Mouse (Mus musculus) hindbrain, embryonic 16.5 days (tissue): ENCODE results near the gene Git1. TPM values are rescaled to one million over a fixed set of nuclear protein-coding genes. Genes with fewer than 3 reads are reported as not detected.
A peak's percentile ranks its signal among the peaks of the same experiment; 100 is the strongest.

ENCODE experiments used
- ATAC-seq: fragments of 200-750 bp; cut with Nextera tagmentation; 2 replicates; pipeline ENCODE4 v1.8.0; 2017; ENCODE audit warnings: moderate TSS enrichment, moderate library complexity
- H3K27ac ChIP-seq: fragments of 300-500 bp; sonication (generic); 2 replicates; pipeline ENCODE4 v1.5.1; 2014; ENCODE audit warnings: low read depth, mild to moderate bottlenecking, control low read depth, low read length, moderate library complexity
- H3K27me3 ChIP-seq: fragments of 300-500 bp; sonication (generic); replicated peaks from 2 replicates; pipeline ENCODE4 v1.6.1; 2014; ENCODE audit warnings: low read length; ENCODE audit not compliant: control insufficient read depth, insufficient read depth
- H3K36me3 ChIP-seq: fragments of 300-500 bp; sonication (generic); 2 replicates; pipeline ENCODE4 v1.6.1; 2014; ENCODE audit warnings: mild to moderate bottlenecking, low read length, moderate library complexity, mixed read lengths; ENCODE audit not compliant: control insufficient read depth, insufficient read depth
- H3K4me1 ChIP-seq: fragments of 300-500 bp; sonication (generic); 2 replicates; pipeline ENCODE4 v1.6.1; 2014; ENCODE audit warnings: low read depth, low read length; ENCODE audit not compliant: control insufficient read depth, insufficient read depth
- H3K4me2 ChIP-seq: fragments of 300-500 bp; sonication (generic); 2 replicates; pipeline ENCODE4 v1.6.1; 2014; ENCODE audit warnings: mild to moderate bottlenecking, low read length, control low read depth, moderate library complexity
- H3K4me3 ChIP-seq: fragments of 300-500 bp; sonication (generic); 2 replicates; pipeline ENCODE4 v1.5.1; 2014; ENCODE audit warnings: mild to moderate bottlenecking, low read length, control low read depth, moderate library complexity
- H3K9ac ChIP-seq: fragments of 300-500 bp; sonication (generic); 2 replicates; pipeline ENCODE4 v1.6.1; 2014; ENCODE audit warnings: low read depth, mild to moderate bottlenecking, control low read depth, low read length, moderate library complexity
- H3K9me3 ChIP-seq: fragments of 300-500 bp; sonication (generic); 2 replicates; pipeline ENCODE4 v1.6.1; 2014; ENCODE audit warnings: mild to moderate bottlenecking, low read length, moderate library complexity; ENCODE audit not compliant: control insufficient read depth
- WGBS: fragments of 180-500 bp; shearing (Covaris S2); extraction: QIAGEN DNeasy Blood & Tissue Kit; methylation state at CpG from one replicate; pipeline ENCODE4 v1.1.7; 2014; 5-methylcytosine and 5-hydroxymethylcytosine counted together
- polyA plus RNA-seq: library from polyadenylated mRNA; unstranded; fragments of >200 nt; fragmentation: Nextera tagmentation; extraction: Ambion mirVana; gene quantifications from 2 replicates; pipeline ENCODE4 v1.2.1, GENCODE M21; 2015

Gene Git1
- polyA plus RNA-seq, 1 experiment from 2014 or later = 14.0 TPM

GRCm38 (mm10) chr11:77489591-77490235 is 3.6 kb upstream of the Git1 start, which contains the start of gene Ankrd13b:
Gene Ankrd13b (minus strand): TSS chr11:77489678.
- H3K4me1 ChIP-seq = peaks cover 69% of the 10 kb centered on the region
- WGBS = under 1% methylated on average over 41 of the region's 87 CpGs

GRCm38 (mm10) chr11:77490451-77490850 is 2.9 kb upstream of the Git1 start:
- peak overlapping the region; percentile 98 for H3K9ac ChIP-seq
- peaks cover 71% of the 10 kb centered on the region for H3K4me1 ChIP-seq
- peak overlapping the region; percentile 95 for H3K4me3 ChIP-seq
- no peak for ATAC-seq
- no peaks in the 10 kb centered on the region for H3K36me3 ChIP-seq
- H3K9me3 ChIP-seq = no peaks in the 10 kb centered on the region
- peak overlapping the region; percentile 76 for H3K4me2 ChIP-seq
- no peaks in the 10 kb centered on the region for H3K27me3 ChIP-seq
- H3K27ac ChIP-seq = peak overlapping the region; percentile 92
- 59% methylated on average over 6 of the region's 6 CpGs for WGBS

More at GRCm38 (mm10) chr11:77489591-77490235, 3.6 kb upstream of the Git1 start, which contains the start of gene Ankrd13b:
- H3K27me3 ChIP-seq = no peaks in the 10 kb centered on the region
- H3K9ac ChIP-seq = peak within 1 kb of the TSS; percentile 98
- peak within 1 kb of the TSS; percentile 95 for H3K4me3 ChIP-seq
- no peaks in the 10 kb centered on the region for H3K36me3 ChIP-seq
- peak within 1 kb of the TSS; percentile 76 for H3K4me2 ChIP-seq
- peak; percentile 69 for ATAC-seq
- no peaks in the 10 kb centered on the region for H3K9me3 ChIP-seq
- peak within 1 kb of the TSS; percentile 92 for H3K27ac ChIP-seq

- H3K9ac ChIP-seq = peak overlapping the region; percentile 93
- ATAC-seq = peak; percentile 64
- no peaks in the 10 kb centered on the region for H3K9me3 ChIP-seq
- peak overlapping the region; percentile 95 for H3K4me3 ChIP-seq
- H3K36me3 ChIP-seq = no peaks in the 10 kb centered on the region
- no peaks in the 10 kb centered on the region for H3K27me3 ChIP-seq
- WGBS = under 1% methylated on average over 13 of the region's 13 CpGs
- peak overlapping the region; percentile 76 for H3K4me2 ChIP-seq
- H3K27ac ChIP-seq = peak overlapping the region; percentile 90
- H3K4me1 ChIP-seq = peaks cover 70% of the 10 kb centered on the region
Observed at GRCm38 (mm10) chr11:77491123-77491501, 2.2 kb upstream of the Git1 start.

- H3K27ac ChIP-seq = peak overlapping the region; percentile 90
- peaks cover 64% of the 10 kb centered on the region for H3K4me1 ChIP-seq
- H3K36me3 ChIP-seq = no peaks in the 10 kb centered on the region
- 0% methylated on average over 23 of the region's 23 CpGs for WGBS
- H3K9me3 ChIP-seq = no peaks in the 10 kb centered on the region
- no peaks in the 10 kb centered on the region for H3K27me3 ChIP-seq
- H3K4me3 ChIP-seq = peak overlapping the region; percentile 95
- H3K4me2 ChIP-seq = peak overlapping the region; percentile 76
- peak; percentile 66 for ATAC-seq
- H3K9ac ChIP-seq = peak overlapping the region; percentile 93
Observed at GRCm38 (mm10) chr11:77491502-77492291, 1.7 kb upstream of the Git1 start.

- Histone ChIP-seq H3K27ac (peak overlapping the region; percentile 90), H3K9me3 (no peaks in the 10 kb centered on the region), H3K9ac (peak overlapping the region; percentile 93), H3K4me3 (peak overlapping the region; percentile 95), H3K27me3 (no peaks in the 10 kb centered on the region), H3K36me3 (no peaks in the 10 kb centered on the region), H3K4me2 (peak overlapping the region; percentile 76), H3K4me1 (peaks cover 64% of the 10 kb centered on the region)
- no peak for ATAC-seq
- 0% methylated on average over 15 of the region's 18 CpGs for WGBS
Observed at GRCm38 (mm10) chr11:77492311-77492871, 971 bp upstream of the Git1 start.

- under 1% methylated on average over 28 of the region's 32 CpGs for WGBS
- no peaks in the 10 kb centered on the region for H3K9me3 ChIP-seq
- peak overlapping the region; percentile 95 for H3K4me3 ChIP-seq
- H3K27ac ChIP-seq = peak overlapping the region; percentile 90
- H3K4me2 ChIP-seq = peak overlapping the region; percentile 76
- peak; percentile 81 for ATAC-seq
- H3K9ac ChIP-seq = peak overlapping the region; percentile 93
- H3K4me1 ChIP-seq = peaks cover 63% of the 10 kb centered on the region
- H3K27me3 ChIP-seq = no peaks in the 10 kb centered on the region
- no peaks in the 10 kb centered on the region for H3K36me3 ChIP-seq
Observed at GRCm38 (mm10) chr11:77492911-77493332, 440 bp upstream of the Git1 start.

GRCm38 (mm10) chr11:77494344-77494676 is 948 bp downstream of the Git1 start:
- Histone ChIP-seq H3K9me3 (no peaks in the 10 kb centered on the region), H3K4me1 (peaks cover 67% of the 10 kb centered on the region)
- 39% methylated on average over 4 of the region's 4 CpGs for WGBS

GRCm38 (mm10) chr11:77494782-77495181 is 1.4 kb downstream of the Git1 start:
- Histone ChIP-seq H3K9me3 (no peaks in the 10 kb centered on the region), H3K4me2 (peak overlapping the region; percentile 77), H3K9ac (peak overlapping the region; percentile 93), H3K4me1 (peaks cover 70% of the 10 kb centered on the region), H3K27ac (no peak overlapping the region), H3K36me3 (peaks cover 2% of the 10 kb centered on the region; the same call in 1 of the 2 replicates), H3K4me3 (peak overlapping the region; percentile 95; the same call in 1 of the 2 replicates), H3K27me3 (no peaks in the 10 kb centered on the region)
- whole genome bisulfite sequencing = 70% methylated on average over 6 of the region's 6 CpGs
- ATAC-seq = no peak

More at GRCm38 (mm10) chr11:77494344-77494676, 948 bp downstream of the Git1 start:
- Histone ChIP-seq H3K9ac (peak overlapping the region; percentile 93), H3K27ac (peak overlapping the region; percentile 90), H3K4me2 (peak overlapping the region; percentile 77), H3K27me3 (no peaks in the 10 kb centered on the region), H3K36me3 (no peaks in the 10 kb centered on the region), H3K4me3 (peak overlapping the region; percentile 95)
- ATAC-seq = no peak

- H3K27me3 ChIP-seq = no peaks in the 10 kb centered on the region
- no peak overlapping the region; the same call in 1 of the 2 replicates for H3K4me2 ChIP-seq
- no peaks in the 10 kb centered on the region for H3K9me3 ChIP-seq
- no peak for ATAC-seq
- H3K36me3 ChIP-seq = peaks cover 10% of the 10 kb centered on the region
- H3K4me3 ChIP-seq = no peak overlapping the region
- no peak overlapping the region for H3K27ac ChIP-seq
- H3K4me1 ChIP-seq = peaks cover 69% of the 10 kb centered on the region
- no peak overlapping the region for H3K9ac ChIP-seq
Observed at GRCm38 (mm10) chr11:77495507-77495906, 2.1 kb downstream of the Git1 start.
